Mouse (Mus musculus): ENCODE results near the gene Sf3b3.

- no peak for TF ChIP-seq CTCF (IDR thresholded peaks at IDR 0.05; ENCODE audit: borderline replicate concordance, extremely low read depth, insufficient read depth, insufficient read length)
- TF ChIP-seq POLR2A (IDR thresholded peaks at IDR 0.05; ENCODE audit: borderline replicate concordance, extremely low read depth, insufficient read depth, insufficient read length, poor library complexity, severe bottlenecking): no peak
Observed at GRCm38 (mm10) chr8:110820257-110820656, 26.3 kb downstream of the Sf3b3 start.
